Mouse (Mus musculus): ENCODE measurements around the gene Mthfd1l. TPM values are rescaled to one million over a fixed set of nuclear protein-coding genes. Genes with fewer than 3 reads are reported as not detected.
"Not testable (repeated sequence)": the region's sequence is repeated elsewhere in the genome, so short reads cannot be mapped to it uniquely, and the experiment has no call there.

The Mthfd1l gene
- polyA plus RNA-seq, 1 experiment, result 5.8 TPM

DNA sequence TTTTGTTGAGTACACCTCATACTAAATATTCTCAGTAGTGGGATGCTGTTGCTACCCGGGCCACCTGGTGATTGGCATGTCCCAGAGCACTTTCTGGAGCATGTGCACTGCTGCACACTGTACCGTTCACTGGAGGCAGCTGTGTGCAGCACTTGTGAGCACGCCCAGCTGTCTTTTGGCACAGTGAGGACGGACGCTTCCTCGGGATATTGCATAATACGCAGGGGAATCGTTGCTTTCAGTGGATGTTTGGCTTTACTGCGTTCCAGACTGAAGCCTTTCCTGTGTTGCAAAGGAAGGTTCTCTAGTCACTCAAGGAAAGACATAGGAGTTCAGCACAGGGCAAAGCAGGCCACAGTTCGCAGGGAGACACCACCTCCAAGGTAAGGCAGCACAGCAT lies 147.8 kb downstream of the Mthfd1l start:
- Histone ChIP-seq H3K27me3 (ENCODE audit: control insufficient read depth, insufficient read depth, low read length) (no peaks in the 10 kb centered on the region), H3K4me3 (ENCODE audit: extremely low read depth, insufficient read depth, insufficient read length) (no peak overlapping the region), H3K4me1 (ENCODE audit: control insufficient read depth, insufficient read depth, insufficient read length) (peaks cover 12% of the 10 kb centered on the region), H3K36me3 (ENCODE audit: control insufficient read depth, insufficient read depth, low read length) (no peaks in the 10 kb centered on the region), H3K27ac (ENCODE audit: insufficient read depth, low read length) (peak overlapping the region; percentile 49)
- no peak for DNase-seq (ENCODE audit: low read depth in 1 of 2, low spot score in 2 of 2)
- no peak for TF ChIP-seq CTCF (IDR thresholded peaks at IDR 0.05; ENCODE audit: extremely low read depth, insufficient read depth, insufficient read length, insufficient replicate concordance)
- TF ChIP-seq POLR2A (IDR thresholded peaks at IDR 0.05; ENCODE audit: low read depth, low read length), result no peak
- WGBS, result 18% methylated on average over 10 of the region's 10 CpGs

DNA sequence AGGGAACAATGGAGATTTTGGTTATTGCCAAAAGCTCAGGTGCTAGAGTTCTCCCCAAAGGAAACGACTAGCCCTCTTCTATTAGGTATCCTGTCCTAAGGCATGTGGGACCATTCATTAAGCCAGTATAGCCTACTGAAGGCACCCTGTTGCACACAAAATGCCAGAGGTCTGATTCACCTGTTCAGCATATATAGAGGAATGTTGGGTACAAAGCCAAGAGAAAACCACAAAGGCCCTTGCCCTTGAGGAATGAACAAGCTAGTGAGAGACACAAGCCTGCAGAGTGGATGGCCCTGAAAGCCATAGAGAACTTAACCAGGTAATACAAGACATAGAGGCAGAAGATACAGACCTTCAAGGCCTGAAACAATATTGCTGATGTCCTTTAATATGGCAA lies 148.3 kb downstream of the Mthfd1l start:
- WGBS, result 79% methylated on average over 1 of the region's 1 CpGs

DNA sequence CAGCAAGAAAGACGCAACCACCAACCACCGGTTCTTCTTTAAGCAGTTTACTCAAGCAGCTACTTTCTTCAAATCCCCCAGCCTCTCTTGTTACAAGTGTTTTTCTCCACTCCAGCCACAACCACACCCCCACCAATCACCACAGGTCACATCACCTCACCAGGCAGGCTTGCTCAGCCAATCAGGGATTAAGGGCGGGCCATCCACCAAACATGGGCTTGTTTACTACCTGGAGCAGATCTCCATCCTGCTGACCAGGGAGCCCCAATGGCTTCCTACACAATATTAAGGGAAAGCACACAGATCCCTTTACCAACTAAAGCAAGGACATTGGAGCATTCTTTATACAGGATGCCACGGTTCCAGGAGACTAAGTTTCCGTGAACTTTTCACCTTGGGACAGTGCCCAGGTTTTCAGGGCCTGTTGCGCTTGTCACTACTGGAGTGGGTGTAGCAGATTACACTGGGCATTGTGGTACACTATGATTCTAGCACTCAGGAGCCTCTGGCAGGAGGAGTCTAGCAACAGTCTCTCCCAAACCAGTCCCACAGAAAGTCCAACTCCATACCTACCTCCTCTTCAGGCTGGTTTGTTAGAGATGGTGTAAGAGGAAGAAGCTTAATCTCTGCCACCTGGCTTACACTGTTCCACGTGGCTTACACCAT lies 150.5 kb downstream of the Mthfd1l start:
- 77% methylated on average over 7 of the region's 7 CpGs for WGBS
- H3K4me3 ChIP-seq (ENCODE audit: extremely low read depth, insufficient read depth, insufficient read length); DNase-seq (ENCODE audit: low read depth in 1 of 2, low spot score in 2 of 2); H3K27me3 ChIP-seq (ENCODE audit: control insufficient read depth, insufficient read depth, low read length); H3K36me3 ChIP-seq (ENCODE audit: control insufficient read depth, insufficient read depth, low read length): not testable (repeated sequence)
- Histone ChIP-seq H3K27ac (ENCODE audit: insufficient read depth, low read length) (peak overlapping the region; percentile 38), H3K4me1 (ENCODE audit: control insufficient read depth, insufficient read depth, insufficient read length) (peaks cover 22% of the 10 kb centered on the region)

More for the DNA sequence above, 148.3 kb downstream of the Mthfd1l start:
- peaks cover 12% of the 10 kb centered on the region for H3K4me1 ChIP-seq (ENCODE audit: control insufficient read depth, insufficient read depth, insufficient read length)
- no peak overlapping the region for H3K4me3 ChIP-seq (ENCODE audit: extremely low read depth, insufficient read depth, insufficient read length)
- H3K36me3 ChIP-seq (ENCODE audit: control insufficient read depth, insufficient read depth, low read length), result no peaks in the 10 kb centered on the region
- TF ChIP-seq POLR2A (IDR thresholded peaks at IDR 0.05; ENCODE audit: low read depth, low read length) (no peak), CTCF (IDR thresholded peaks at IDR 0.05; ENCODE audit: extremely low read depth, insufficient read depth, insufficient read length, insufficient replicate concordance) (no peak)
- no peak for DNase-seq (ENCODE audit: low read depth in 1 of 2, low spot score in 2 of 2)
- H3K27ac ChIP-seq (ENCODE audit: insufficient read depth, low read length), result peak overlapping the region; percentile 49; the same call in 1 of the 2 replicates
- no peaks in the 10 kb centered on the region for H3K27me3 ChIP-seq (ENCODE audit: control insufficient read depth, insufficient read depth, low read length)

DNA sequence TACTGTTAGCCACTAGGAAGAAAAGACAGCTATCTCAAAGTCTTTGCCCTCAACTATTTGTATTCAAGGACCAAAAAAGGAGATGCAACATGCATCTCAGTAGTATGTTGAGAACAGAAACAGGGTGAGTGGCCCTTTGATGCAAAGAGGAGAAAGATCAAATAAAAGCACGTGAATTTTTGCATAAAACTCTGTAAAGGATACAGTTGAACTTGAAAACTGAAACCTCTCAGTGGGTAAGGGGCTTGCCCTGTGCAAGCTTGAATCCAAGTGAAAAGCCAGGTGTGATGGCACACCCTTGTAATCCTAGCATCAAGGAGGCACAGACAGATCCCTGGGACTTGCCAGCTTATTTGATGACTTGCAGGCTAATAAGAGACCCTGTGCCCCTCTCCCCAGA lies 151.2 kb downstream of the Mthfd1l start:
- H3K27ac ChIP-seq (ENCODE audit: insufficient read depth, low read length), result no peak overlapping the region
- no peak for DNase-seq (ENCODE audit: low read depth in 1 of 2, low spot score in 2 of 2)
- WGBS, result 55% methylated on average over 1 of the region's 1 CpGs
- no peak overlapping the region for H3K4me3 ChIP-seq (ENCODE audit: extremely low read depth, insufficient read depth, insufficient read length)
- TF ChIP-seq CTCF (IDR thresholded peaks at IDR 0.05; ENCODE audit: extremely low read depth, insufficient read depth, insufficient read length, insufficient replicate concordance), result no peak
- no peak for TF ChIP-seq POLR2A (IDR thresholded peaks at IDR 0.05; ENCODE audit: low read depth, low read length)
- H3K36me3 ChIP-seq (ENCODE audit: control insufficient read depth, insufficient read depth, low read length), result no peaks in the 10 kb centered on the region
- peaks cover 23% of the 10 kb centered on the region for H3K4me1 ChIP-seq (ENCODE audit: control insufficient read depth, insufficient read depth, insufficient read length)
- no peaks in the 10 kb centered on the region for H3K27me3 ChIP-seq (ENCODE audit: control insufficient read depth, insufficient read depth, low read length)

GRCm38 (mm10) chr10:4125232-4125631 lies 152.3 kb downstream of the Mthfd1l start:
- H3K4me3 ChIP-seq (ENCODE audit: extremely low read depth, insufficient read depth, insufficient read length), result no peak overlapping the region
- no peak for DNase-seq (ENCODE audit: low read depth in 1 of 2, low spot score in 2 of 2)
- H3K4me1 ChIP-seq (ENCODE audit: control insufficient read depth, insufficient read depth, insufficient read length), result peaks cover 23% of the 10 kb centered on the region
- WGBS, result 81% methylated on average over 7 of the region's 7 CpGs
- no peaks in the 10 kb centered on the region for H3K36me3 ChIP-seq (ENCODE audit: control insufficient read depth, insufficient read depth, low read length)
- TF ChIP-seq POLR2A (IDR thresholded peaks at IDR 0.05; ENCODE audit: low read depth, low read length), result no peak
- TF ChIP-seq CTCF (IDR thresholded peaks at IDR 0.05; ENCODE audit: extremely low read depth, insufficient read depth, insufficient read length, insufficient replicate concordance), result no peak
- H3K27ac ChIP-seq (ENCODE audit: insufficient read depth, low read length), result no peak overlapping the region
- no peaks in the 10 kb centered on the region for H3K27me3 ChIP-seq (ENCODE audit: control insufficient read depth, insufficient read depth, low read length)

DNA sequence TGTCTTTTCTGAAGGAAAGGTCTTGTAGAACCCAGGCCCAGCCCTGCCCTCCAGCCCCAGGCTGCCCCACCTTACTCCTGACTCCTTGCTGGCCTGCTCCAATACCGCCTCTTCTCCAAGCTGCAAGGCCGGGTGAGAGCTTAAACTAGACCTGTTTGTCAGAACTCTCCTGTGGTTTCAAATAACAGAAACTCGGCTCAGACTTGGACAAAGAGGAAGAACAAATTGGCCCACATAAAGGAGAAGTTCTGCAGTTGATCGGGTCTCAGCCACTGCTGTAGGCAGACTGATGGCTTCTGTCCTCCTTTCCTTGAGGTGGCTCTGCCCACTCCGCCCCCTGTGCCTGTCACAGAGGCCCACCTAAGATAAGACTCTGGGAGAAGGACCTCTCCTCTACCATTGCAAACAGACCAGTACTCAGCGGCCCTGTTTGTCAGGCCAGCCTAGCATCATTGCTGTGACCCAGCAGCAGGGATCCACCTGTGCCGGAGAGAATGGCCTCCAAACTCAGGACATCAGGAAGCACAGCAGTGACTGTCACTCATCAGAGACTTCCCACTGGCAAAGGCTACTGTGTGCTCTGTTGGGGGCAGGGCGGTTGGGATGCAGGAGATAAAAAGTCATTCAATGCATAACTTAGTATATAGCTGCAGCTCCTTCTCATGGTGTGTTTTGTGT lies 153.6 kb downstream of the Mthfd1l start:
- Histone ChIP-seq H3K27ac (ENCODE audit: insufficient read depth, low read length) (peak overlapping the region; percentile 79), H3K27me3 (ENCODE audit: control insufficient read depth, insufficient read depth, low read length) (no peaks in the 10 kb centered on the region), H3K36me3 (ENCODE audit: control insufficient read depth, insufficient read depth, low read length) (no peaks in the 10 kb centered on the region), H3K4me3 (ENCODE audit: extremely low read depth, insufficient read depth, insufficient read length) (peak overlapping the region; percentile 11; the same call in 1 of the 2 replicates), H3K4me1 (ENCODE audit: control insufficient read depth, insufficient read depth, insufficient read length) (peaks cover 23% of the 10 kb centered on the region)
- TF ChIP-seq CTCF (IDR thresholded peaks at IDR 0.05; ENCODE audit: extremely low read depth, insufficient read depth, insufficient read length, insufficient replicate concordance), result no peak
- no peak for TF ChIP-seq POLR2A (IDR thresholded peaks at IDR 0.05; ENCODE audit: low read depth, low read length)
- DNase-seq (ENCODE audit: low read depth in 1 of 2, low spot score in 2 of 2), result peak in 1 of 2 experiments; percentile 9
- 46% methylated on average over 8 of the region's 8 CpGs for WGBS

DNA sequence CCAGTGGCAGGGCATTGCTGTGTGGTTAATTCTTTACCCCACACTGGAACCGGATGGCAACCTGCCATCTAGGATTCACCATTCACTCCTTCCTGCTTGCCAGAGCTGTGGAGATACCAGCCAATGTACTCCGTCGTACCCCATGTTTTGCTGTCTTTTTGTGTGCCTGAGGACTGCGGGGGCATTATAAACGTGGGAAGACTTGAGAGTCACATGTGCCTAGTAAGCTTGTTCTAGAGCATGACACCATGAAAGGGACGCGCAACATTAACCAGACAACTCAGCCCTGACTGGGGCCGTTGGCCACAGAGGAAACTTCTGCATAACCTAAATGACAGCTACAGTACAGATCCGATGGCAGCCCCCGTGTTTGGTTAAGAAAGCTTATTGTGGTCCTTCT lies 155.5 kb downstream of the Mthfd1l start:
- no peak overlapping the region for H3K4me3 ChIP-seq (ENCODE audit: extremely low read depth, insufficient read depth, insufficient read length)
- H3K27me3 ChIP-seq (ENCODE audit: control insufficient read depth, insufficient read depth, low read length), result no peaks in the 10 kb centered on the region
- H3K4me1 ChIP-seq (ENCODE audit: control insufficient read depth, insufficient read depth, insufficient read length), result peaks cover 16% of the 10 kb centered on the region
- H3K27ac ChIP-seq (ENCODE audit: insufficient read depth, low read length), result peak overlapping the region; percentile 35; the same call in 1 of the 2 replicates
- WGBS, result 19% methylated on average over 10 of the region's 10 CpGs
- no peaks in the 10 kb centered on the region for H3K36me3 ChIP-seq (ENCODE audit: control insufficient read depth, insufficient read depth, low read length)
- TF ChIP-seq POLR2A (IDR thresholded peaks at IDR 0.05; ENCODE audit: low read depth, low read length) (no peak), CTCF (IDR thresholded peaks at IDR 0.05; ENCODE audit: extremely low read depth, insufficient read depth, insufficient read length, insufficient replicate concordance) (no peak)
- no peak for DNase-seq (ENCODE audit: low read depth in 1 of 2, low spot score in 2 of 2)
